Mouse (Mus musculus): ENCODE measurements around the gene Ddx56.

Ddx56 gene

DNA sequence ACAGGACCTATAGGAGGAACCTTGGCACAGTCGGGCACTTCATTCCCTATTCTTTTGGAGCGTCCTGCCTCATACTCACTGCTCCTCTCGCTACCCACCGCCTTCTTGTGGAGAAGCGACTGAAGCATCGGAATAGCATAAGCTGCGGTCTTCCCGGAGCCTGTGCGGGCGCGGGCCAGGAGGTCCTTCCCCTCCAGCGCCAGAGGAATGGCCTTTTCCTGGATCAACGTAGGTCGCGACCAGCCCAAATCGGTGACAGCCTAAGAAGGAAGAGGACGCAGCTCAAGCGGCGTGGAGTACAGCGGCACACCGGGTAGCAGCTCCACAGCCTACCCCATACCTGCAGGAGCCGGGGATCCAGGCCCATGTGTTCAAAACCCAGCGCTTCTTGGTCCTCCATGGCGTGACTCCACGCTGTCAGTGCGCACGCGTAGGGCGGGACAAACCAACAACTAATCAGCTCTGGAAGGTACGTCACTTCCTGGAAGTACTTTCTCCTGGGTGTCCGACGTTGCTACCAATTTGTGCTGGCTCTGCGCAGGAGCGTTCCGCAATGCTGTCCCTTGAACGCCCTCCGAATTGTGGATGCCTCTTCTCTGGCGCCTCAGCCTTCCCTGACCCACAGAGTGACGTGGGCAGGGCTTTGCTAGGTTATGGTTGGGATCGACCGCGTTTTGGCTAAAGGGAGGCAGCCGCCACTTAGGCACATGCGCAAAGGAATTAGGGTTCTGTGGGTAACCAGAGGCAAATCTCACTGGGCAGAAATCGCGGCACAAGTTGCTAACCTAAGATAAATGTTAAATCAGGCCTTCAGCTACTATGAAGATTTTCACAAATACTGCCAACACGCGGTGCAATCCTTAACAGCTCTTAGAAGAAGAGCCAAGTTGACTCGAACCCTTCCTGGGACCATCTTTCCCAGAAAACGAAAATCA is at the start of gene Ddx56:
Gene Ddx56 (minus strand): TSS at position 453 of the 935 bp plus-strand sequence.
- peak; percentile 96 for DNase-seq (ENCODE audit: low read depth, low spot score)

DNA sequence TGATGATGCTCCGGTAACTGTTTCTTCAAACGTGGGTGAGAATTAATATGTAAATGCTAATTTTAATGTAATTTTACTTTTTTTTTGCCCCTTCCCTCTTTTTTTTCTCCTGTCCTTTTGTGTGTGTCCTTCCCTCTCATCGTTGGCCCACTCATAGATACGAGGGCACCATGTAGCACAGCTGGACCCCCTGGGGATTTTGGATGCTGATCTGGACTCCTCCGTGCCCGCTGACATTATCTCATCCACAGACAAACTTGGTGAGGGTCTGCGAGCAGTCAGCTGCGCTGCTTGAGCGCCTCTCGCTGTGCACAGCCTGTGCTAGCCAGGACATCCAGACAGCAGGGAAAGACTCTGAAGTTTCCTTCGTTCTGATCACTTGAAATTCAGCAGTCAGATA is 49.2 kb upstream of the Ddx56 start:
- DNase-seq (ENCODE audit: low read depth, low spot score) = no peak

DNA sequence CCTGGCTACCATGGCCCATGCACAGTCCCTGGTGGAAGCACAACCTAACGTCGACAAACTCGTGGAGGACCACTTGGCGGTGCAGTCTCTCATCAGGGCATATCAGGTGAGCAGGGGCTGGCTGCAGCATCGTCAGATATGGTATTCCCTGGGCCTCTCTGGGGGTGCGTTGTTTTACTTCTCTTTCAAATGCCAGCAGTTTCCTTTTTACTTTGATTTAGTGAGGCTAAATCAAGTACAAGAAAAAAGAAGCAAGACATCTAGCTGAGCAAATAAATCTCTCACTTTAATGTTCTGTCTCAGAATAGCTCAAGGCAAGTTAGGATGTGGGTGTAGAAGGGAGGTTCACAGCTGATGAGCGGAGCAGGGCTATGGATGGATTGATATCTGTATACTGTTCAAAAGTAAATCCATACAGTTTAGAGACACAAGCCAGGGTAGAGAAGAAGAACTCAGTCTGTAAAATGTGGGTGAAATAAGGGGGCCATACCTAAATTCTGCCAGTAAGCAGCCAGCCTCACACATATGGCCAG is 46.4 kb upstream of the Ddx56 start:
- no peak for DNase-seq (ENCODE audit: low read depth, low spot score)

GRCm38 (mm10) chr11:6308181-6308580 is 40.6 kb upstream of the Ddx56 start:
- no peak for DNase-seq (ENCODE audit: low read depth, low spot score)

DNA sequence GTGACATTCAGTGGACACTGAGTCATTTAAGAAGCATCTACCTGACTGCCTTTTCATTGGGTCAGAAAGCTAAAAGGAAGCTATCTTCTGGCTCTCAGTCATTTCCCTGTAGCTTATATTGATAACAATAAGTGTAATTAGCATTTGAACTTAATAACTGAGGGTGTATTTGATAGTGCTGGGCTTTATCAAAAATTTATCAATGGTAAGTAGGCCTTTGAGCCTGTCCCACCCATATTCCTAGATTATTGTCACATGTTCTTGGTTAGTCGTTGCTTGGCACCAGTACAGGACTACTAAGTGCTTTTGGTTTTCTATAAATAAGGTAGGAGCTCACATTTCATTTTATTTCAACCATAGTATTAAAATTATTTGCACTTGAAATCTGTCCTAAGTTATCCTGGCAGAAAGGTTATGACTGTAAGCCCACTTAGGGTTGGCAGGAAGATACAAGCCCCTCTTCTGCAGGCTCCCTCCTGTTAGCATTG is 38.4 kb upstream of the Ddx56 start:
- DNase-seq (ENCODE audit: low read depth, low spot score) = no peak

DNA sequence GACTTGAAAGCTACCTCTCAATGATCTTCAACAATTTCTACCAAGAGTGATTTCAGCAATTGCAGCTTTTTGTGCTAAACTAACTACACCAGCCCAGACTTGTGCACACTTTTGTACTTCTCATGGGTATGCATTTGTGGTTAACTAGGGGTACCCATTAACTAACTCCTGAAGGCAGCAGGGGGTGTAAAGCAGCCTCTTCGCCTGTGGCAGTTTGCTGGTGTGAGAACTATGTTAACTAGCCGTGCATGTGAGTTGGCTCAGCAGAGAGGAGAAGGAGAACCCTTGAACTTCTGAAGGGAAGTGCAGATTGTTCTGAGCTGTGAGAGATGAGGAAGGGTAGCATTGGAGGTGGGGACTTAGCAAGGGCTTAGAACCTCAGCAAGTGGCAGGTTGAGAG is 35.2 kb upstream of the Ddx56 start:
- DNase-seq (ENCODE audit: low read depth, low spot score) = no peak

DNA sequence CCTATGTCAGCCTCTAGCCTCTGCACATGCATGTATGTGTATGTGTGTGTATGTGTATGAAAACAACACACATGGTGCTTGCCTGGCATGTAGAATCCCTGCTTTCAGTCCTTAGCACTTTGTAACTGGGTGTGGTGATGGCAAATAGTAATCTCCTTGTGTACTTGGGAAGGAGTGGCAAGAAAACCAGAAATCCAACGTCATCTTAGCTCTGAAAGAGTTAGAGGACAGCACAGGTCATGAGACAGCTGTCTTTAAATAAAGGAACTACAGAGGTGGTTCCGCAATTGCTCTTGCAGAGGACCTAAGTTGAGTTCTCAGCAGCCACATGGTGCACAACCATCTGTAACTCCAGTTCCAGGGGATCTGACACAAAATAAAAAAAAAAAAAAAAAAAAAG is 31.9 kb upstream of the Ddx56 start:
- DNase-seq (ENCODE audit: low read depth, low spot score) = no peak

GRCm38 (mm10) chr11:6296077-6296476 is 28.5 kb upstream of the Ddx56 start:
- no peak for DNase-seq (ENCODE audit: low read depth, low spot score)

DNA sequence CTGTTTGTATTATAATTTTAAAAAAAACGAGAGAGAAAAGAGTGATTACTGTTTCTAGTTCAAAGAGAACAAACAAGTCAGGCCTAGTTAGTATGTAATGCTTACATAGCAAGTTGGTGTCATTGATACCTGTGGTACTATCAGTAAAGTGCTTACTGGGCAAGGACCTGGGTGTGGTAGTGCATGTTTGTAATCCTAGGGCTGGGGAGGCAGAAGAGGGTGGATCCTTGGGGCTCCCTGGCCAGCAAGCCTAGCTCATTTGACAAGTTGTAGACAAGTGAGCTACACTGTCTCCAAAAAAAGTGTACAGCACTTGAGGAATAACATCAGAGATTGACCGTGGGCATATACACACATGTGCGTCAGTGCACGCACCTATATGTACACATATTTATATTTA is 27.1 kb upstream of the Ddx56 start:
- DNase-seq (ENCODE audit: low read depth, low spot score) = no peak

- no peak for DNase-seq (ENCODE audit: low read depth, low spot score)
Measured at GRCm38 (mm10) chr11:6293601-6294000, 26.0 kb upstream of the Ddx56 start.

DNA sequence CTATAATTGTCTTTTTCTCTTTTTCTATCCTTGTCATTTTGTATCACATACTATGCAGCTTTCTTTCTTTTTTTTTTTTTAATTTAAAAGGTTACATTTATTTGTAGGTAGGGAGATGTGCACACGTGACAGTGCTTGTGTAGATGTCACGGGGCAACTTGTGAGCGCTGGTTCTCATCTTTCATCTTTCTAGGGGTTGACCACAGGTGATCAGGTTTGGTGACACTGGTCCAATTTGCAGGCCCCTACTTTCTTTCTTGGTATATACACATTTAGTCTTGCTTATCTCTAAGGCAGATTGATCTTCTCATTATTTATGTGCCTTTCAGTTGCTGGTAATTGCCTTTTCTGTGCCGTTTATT is 25.4 kb upstream of the Ddx56 start:
- DNase-seq (ENCODE audit: low read depth, low spot score) = no peak

- peak; percentile 87 for DNase-seq (ENCODE audit: low read depth, low spot score)
Measured at GRCm38 (mm10) chr11:6292116-6292987, 24.8 kb upstream of the Ddx56 start.

GRCm38 (mm10) chr11:6291401-6292115 is 24.0 kb upstream of the Ddx56 start, which contains the start of gene Ogdh:
Gene Ogdh, plus strand, starts transcription at chr11:6291633.
- peak; percentile 99 for DNase-seq (ENCODE audit: low read depth, low spot score)

GRCm38 (mm10) chr11:6290883-6291282 is 23.3 kb upstream of the Ddx56 start:
- no peak for DNase-seq (ENCODE audit: low read depth, low spot score)

- DNase-seq (ENCODE audit: low read depth, low spot score) = no peak
Measured at GRCm38 (mm10) chr11:6290138-6290537, 22.6 kb upstream of the Ddx56 start.

DNA sequence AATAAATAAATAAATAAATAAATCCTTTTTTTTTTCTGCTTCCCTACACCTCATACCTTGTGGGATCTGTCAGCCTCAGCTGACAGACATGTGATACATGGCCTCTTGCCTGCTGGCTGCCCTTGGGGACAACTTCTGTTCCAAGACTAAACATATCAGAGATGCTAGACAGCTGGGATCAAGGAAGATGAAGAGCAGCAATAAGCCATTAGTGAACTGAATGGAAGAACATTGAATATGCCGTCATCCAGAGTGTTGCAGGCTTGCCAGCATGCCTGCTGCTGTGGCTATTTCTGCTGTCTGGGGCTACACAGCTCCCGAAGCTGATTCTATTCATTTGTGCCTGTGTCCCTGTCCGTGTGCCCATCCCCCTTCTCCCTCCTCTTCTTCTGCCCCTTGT is 15.4 kb upstream of the Ddx56 start:
- no peak for DNase-seq (ENCODE audit: low read depth, low spot score)

DNA sequence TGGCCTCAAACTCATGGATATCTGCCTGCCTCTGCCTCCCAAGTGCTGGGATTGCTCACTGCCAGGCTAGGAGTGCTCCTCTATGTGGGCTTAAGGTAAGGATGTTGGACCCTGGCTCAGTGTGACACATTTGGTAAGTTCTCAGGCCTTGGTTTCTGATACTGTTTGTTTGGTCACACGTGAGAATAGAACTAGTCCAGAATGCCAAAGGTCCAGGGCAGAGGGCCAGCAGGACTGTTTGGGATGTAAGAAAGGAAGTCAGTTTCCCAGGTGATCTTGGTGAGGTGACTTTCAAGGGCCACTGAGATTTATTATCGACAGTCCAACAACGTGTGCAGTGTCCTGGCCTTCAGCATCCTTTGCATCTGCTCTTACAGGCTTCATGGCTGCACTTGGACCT is 8.9 kb upstream of the Ddx56 start:
- no peak for DNase-seq (ENCODE audit: low read depth, low spot score)

- no peak for DNase-seq (ENCODE audit: low read depth, low spot score)
Measured at GRCm38 (mm10) chr11:6275094-6275484, 7.5 kb upstream of the Ddx56 start.

DNA sequence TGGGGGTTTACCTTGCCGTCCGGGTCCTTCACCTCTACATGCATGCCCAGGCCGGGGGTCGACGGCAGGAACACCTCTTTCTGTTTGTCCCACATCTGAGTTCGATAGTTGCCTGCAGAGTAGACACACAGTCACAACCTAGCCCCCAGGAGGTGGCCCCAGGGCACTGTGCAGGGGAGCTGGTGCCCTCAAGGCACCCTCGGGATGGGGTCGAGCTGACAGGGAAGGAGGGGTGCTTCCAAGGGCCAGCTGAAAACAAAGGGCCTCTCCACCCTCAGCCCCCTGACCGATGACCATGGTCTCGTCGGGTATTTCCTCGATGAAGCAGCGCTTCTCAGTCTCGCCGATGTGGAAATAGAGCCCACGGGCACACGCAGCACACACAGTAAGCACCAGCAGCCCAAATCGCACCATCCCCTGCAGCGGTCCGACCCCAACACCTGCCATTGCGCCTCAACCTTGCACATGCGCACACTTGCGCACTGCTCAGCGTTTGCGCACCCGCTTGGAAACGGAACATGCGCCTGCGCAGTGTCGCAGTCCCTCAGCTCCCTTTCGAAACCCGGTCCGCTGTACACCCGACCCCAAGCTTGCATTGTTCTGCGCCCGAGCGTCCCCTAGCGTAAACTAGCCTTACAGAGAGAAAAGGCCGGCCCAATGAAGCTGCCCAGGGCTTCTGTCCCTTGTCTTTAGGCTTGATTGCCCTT is 7.0 kb upstream of the Ddx56 start, which contains the start of gene Tmed4:
Gene Tmed4 (minus strand): TSS at position 484 of the 707 bp plus-strand sequence.
- DNase-seq (ENCODE audit: low read depth, low spot score) = peak; percentile 99

GRCm38 (mm10) chr11:6273607-6274006 is 6.0 kb upstream of the Ddx56 start:
- no peak for DNase-seq (ENCODE audit: low read depth, low spot score)

GRCm38 (mm10) chr11:6266621-6267020 is 951 bp downstream of the Ddx56 start:
- DNase-seq (ENCODE audit: low read depth, low spot score) = no peak

Data from WW6 (cell line).